Mouse (Mus musculus) C2C12 (cell line): ENCODE results near the gene Magi1.

Experiments
- CEBPB ChIP-seq: IDR thresholded peaks from one replicate; pipeline ENCODE4 v1.6.1; 2011; ENCODE audit warnings: low read depth, mild to moderate bottlenecking, control low read depth, moderate library complexity
- CTCF ChIP-seq: IDR thresholded peaks from one replicate; pipeline ENCODE4 v1.5.1; 2011; ENCODE audit not compliant: control insufficient read depth, insufficient read depth, insufficient read length
- FOSL1 ChIP-seq: IDR thresholded peaks from one replicate; pipeline ENCODE4 v1.8.0; 2011; ENCODE audit warnings: mild to moderate bottlenecking, low read length; ENCODE audit not compliant: poor library complexity, insufficient read depth, severe bottlenecking
- MAX ChIP-seq: IDR thresholded peaks from one replicate; pipeline ENCODE4 v1.6.1; 2011; ENCODE audit warnings: mild to moderate bottlenecking, control low read depth
- MYOG ChIP-seq: IDR thresholded peaks from one replicate; pipeline ENCODE4 v1.6.1; 2011; ENCODE audit not compliant: control insufficient read depth, insufficient read length; ENCODE audit errors: extremely low read depth
- USF1 ChIP-seq: IDR thresholded peaks from one replicate; pipeline ENCODE4 v1.6.1; 2011; ENCODE audit warnings: low read depth, mild to moderate bottlenecking, control low read depth, moderate library complexity

DNA sequence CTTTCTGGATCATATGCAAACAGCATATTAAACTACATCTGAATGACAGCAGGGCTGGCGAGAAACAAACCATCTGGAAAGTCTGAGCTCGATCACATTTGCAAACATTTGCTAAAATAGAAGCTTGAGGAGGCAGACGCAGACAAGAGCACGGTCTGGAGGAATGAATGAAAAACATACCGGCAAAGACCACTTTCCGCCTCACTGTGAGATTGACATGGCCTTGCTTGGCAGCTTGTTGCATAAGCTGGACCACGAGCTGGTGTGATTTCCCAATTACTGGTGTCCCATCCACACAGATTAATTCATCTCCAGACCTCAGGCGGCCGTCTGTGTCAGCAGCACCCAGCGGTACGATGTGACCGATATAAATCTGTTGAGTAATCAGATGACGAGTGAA lies 584.3 kb downstream of the Magi1 start:
- TF ChIP-seq CTCF (no peak), USF1 (no peak), CEBPB (no peak), MYOG (no peak), MAX (no peak), FOSL1 (no peak)
